Mouse (Mus musculus): ENCODE data around the gene Yars. TPM values are rescaled to one million over a fixed set of nuclear protein-coding genes. Genes with fewer than 3 reads are reported as not detected.

Yars gene
- 10 to 100 TPM; 43.2 to 46.1 TPM for polyA plus RNA-seq (2017; shearing (Covaris generic))

GRCm38 (mm10) chr4:129189542-129190519 lies at the start of gene Yars, which contains the start of gene S100pbp:
TSS of gene Yars (plus strand) at chr4:129189760.
TSS of gene S100pbp (minus strand) at chr4:129189727.

DNA sequence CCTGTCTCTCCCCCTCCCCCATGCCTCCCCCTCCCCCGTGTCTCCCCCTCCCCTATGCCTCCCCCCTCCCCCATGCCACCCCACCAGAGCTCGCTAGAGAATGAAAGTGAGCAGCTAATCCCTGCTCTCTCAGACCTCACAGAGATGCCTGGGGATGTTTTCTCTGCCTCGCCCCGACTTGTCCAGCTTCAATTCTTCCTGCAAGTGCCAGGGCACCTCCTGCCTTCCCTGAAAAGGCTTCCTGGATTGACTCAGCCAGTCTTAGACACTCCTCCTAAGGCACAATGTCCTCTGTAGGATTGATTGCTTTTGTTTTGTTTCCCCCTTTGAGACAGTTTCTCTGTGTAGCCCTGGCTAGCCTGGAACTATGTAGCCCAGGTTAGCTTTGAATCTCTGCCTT lies 71.6 kb downstream of the Yars start, which contains the start of gene C77080:
C77080 (minus strand) TSS at position 209 of the 400 bp plus-strand sequence.

Other genes starting within 250 kb of the Yars start
- gene Azin2, start 227.3 kb upstream of the Yars start, polyA plus RNA-seq (2017; shearing (Covaris generic)) = 1 to 10 TPM in 1 of 2 experiments, under 1 TPM in 1; 0.79 to 1.9 TPM
- gene Ak2, start 197.8 kb upstream of the Yars start, polyA plus RNA-seq (2017; shearing (Covaris generic)) = 100 to 1,000 TPM; 139 to 163 TPM
- gene Rnf19b, start 131.5 kb upstream of the Yars start, polyA plus RNA-seq (2017; shearing (Covaris generic)) = 10 to 100 TPM; 65.4 to 68.8 TPM
- gene Tmem54, start 84.2 kb upstream of the Yars start, polyA plus RNA-seq (2017; shearing (Covaris generic)) = not detected
- not detected for gene Hpca, start 67.7 kb upstream of the Yars start, polyA plus RNA-seq (2017; shearing (Covaris generic))
- under 1 TPM in 1 of 2 experiments, not detected in 1; 0.32 TPM for gene Fndc5, start 52.8 kb upstream of the Yars start, polyA plus RNA-seq (2017; shearing (Covaris generic))
- gene S100pbp, start within 50 bp of the Yars start, polyA plus RNA-seq (2017; shearing (Covaris generic)) = 10 to 100 TPM; 13.8 to 18.0 TPM
- 1 to 10 TPM; 1.0 to 1.5 TPM for gene C77080, start 71.6 kb downstream of the Yars start, polyA plus RNA-seq (2017; shearing (Covaris generic))
- gene Sync, start 97.9 kb downstream of the Yars start, polyA plus RNA-seq (2017; shearing (Covaris generic)) = under 1 TPM; 0.11 to 0.37 TPM
- gene Rbbp4, start 145.6 kb downstream of the Yars start, polyA plus RNA-seq (2017; shearing (Covaris generic)) = 100 to 1,000 TPM; 350 to 355 TPM
- gene Zbtb8os, start 145.9 kb downstream of the Yars start, polyA plus RNA-seq (2017; shearing (Covaris generic)) = 10 to 100 TPM; 93.9 to 95.4 TPM
- gene Zbtb8a, start 188.4 kb downstream of the Yars start, polyA plus RNA-seq (2017; shearing (Covaris generic)) = 10 to 100 TPM in 1 of 2 experiments, 1 to 10 TPM in 1; 9.3 to 10.8 TPM

All from activated CD4-positive, CD25-positive, alpha-beta regulatory T cell (primary cell).